Mouse (Mus musculus) kidney, adult 2 months (tissue): Measurements from ENCODE around the gene Kcnb1. TPM values are rescaled to one million over a fixed set of nuclear protein-coding genes. Genes with fewer than 3 reads are reported as not detected.
A peak's percentile ranks its signal among the peaks of the same experiment; 100 is the strongest.

Source experiments
- DNase-seq: peaks from one replicate; pipeline ENCODE4 v3.0.0; 2021
- H3K27ac ChIP-seq: fragments of 200-500 bp; 2 replicates; pipeline ENCODE4 v1.5.1; 2012; ENCODE audit warnings: low read depth, low read length, control low read depth, inconsistent platforms; ENCODE audit not compliant: insufficient read depth
- H3K27me3 ChIP-seq: fragments of 200-500 bp; replicated peaks from 2 replicates; pipeline ENCODE4 v1.6.1; 2012; ENCODE audit warnings: mild to moderate bottlenecking, moderate library complexity, low read length, inconsistent platforms; ENCODE audit not compliant: control insufficient read depth, insufficient read depth
- H3K36me3 ChIP-seq: fragments of 200-500 bp; 2 replicates; pipeline ENCODE4 v1.6.1; 2012; ENCODE audit warnings: mild to moderate bottlenecking, moderate library complexity, low read length, inconsistent platforms; ENCODE audit not compliant: control insufficient read depth, insufficient read depth
- H3K4me1 ChIP-seq: fragments of 200-500 bp; 2 replicates; pipeline ENCODE4 v1.6.1; 2011; ENCODE audit warnings: low read length; ENCODE audit not compliant: control insufficient read depth, insufficient read depth
- H3K4me3 ChIP-seq: fragments of 200-500 bp; 2 replicates; pipeline ENCODE4 v1.5.1; 2011; ENCODE audit warnings: mild to moderate bottlenecking, low read depth, low read length, control low read depth; ENCODE audit not compliant: insufficient read depth
- CTCF ChIP-seq: fragments of 200-500 bp; conservative IDR thresholded peaks from 2 replicates; pipeline ENCODE4 v1.5.1; 2011; ENCODE audit warnings: low read depth, mild to moderate bottlenecking, control low read depth, low read length, moderate library complexity, mixed read lengths; ENCODE audit not compliant: insufficient read depth, insufficient read length
- POLR2A ChIP-seq: fragments of 200-500 bp; IDR thresholded peaks from one replicate; pipeline ENCODE4 v1.6.1; 2011; ENCODE audit warnings: low read depth, low read length, control low read depth
- WGBS: fragments of 180-500 bp; shearing (Covaris S2); methylation state at CpG from one replicate; pipeline ENCODE4 v1.1.7; 2018; 5-methylcytosine and 5-hydroxymethylcytosine counted together
- polyA plus RNA-seq: library from polyadenylated mRNA; depleted of rRNA; stranded (reverse); fragments of >200 nt; gene quantifications from 2 replicates; pipeline ENCODE4 v1.2.3, GENCODE M21; 2012

Kcnb1 gene
- polyA plus RNA-seq, 1 experiment, result 2.9 TPM

- peak; percentile 57 for DNase-seq
- 57% methylated on average over 5 of the region's 5 CpGs for WGBS
- H3K27me3 ChIP-seq, result no peaks in the 10 kb centered on the region
- H3K4me3 ChIP-seq, result no peak overlapping the region
- no peaks in the 10 kb centered on the region for H3K4me1 ChIP-seq
- TF ChIP-seq POLR2A (no peak), CTCF (no peak)
- H3K27ac ChIP-seq, result no peak overlapping the region
- no peaks in the 10 kb centered on the region for H3K36me3 ChIP-seq
Measured at GRCm38 (mm10) chr2:167127404-167127803, 62.6 kb downstream of the Kcnb1 start.

- 80% methylated on average over 4 of the region's 4 CpGs for WGBS
- no peak for DNase-seq
- Histone ChIP-seq H3K27me3 (no peaks in the 10 kb centered on the region), H3K36me3 (no peaks in the 10 kb centered on the region), H3K4me3 (no peak overlapping the region), H3K27ac (no peak overlapping the region), H3K4me1 (peaks cover 3% of the 10 kb centered on the region; the same call in 1 of the 2 replicates)
- TF ChIP-seq POLR2A (no peak), CTCF (no peak)
Measured at GRCm38 (mm10) chr2:167125781-167126180, 64.2 kb downstream of the Kcnb1 start.

- 59% methylated on average over 11 of the region's 11 CpGs for WGBS
- Histone ChIP-seq H3K36me3 (no peaks in the 10 kb centered on the region), H3K4me1 (peaks cover 4% of the 10 kb centered on the region; the same call in 1 of the 2 replicates), H3K4me3 (no peak overlapping the region), H3K27me3 (no peaks in the 10 kb centered on the region), H3K27ac (no peak overlapping the region)
- TF ChIP-seq CTCF (no peak), POLR2A (no peak)
- DNase-seq, result peak; percentile 27
Measured at GRCm38 (mm10) chr2:167123936-167124335, 66.0 kb downstream of the Kcnb1 start.

- H3K36me3 ChIP-seq, result no peaks in the 10 kb centered on the region
- WGBS, result 66% methylated on average over 6 of the region's 6 CpGs
- H3K4me1 ChIP-seq, result peaks cover 4% of the 10 kb centered on the region; the same call in 1 of the 2 replicates
- no peak overlapping the region for H3K27ac ChIP-seq
- no peak overlapping the region for H3K4me3 ChIP-seq
- no peak for DNase-seq
- H3K27me3 ChIP-seq, result no peaks in the 10 kb centered on the region
- TF ChIP-seq CTCF (no peak), POLR2A (no peak)
Measured at GRCm38 (mm10) chr2:167122737-167123136, 67.2 kb downstream of the Kcnb1 start.

- Histone ChIP-seq H3K4me1 (peaks cover 4% of the 10 kb centered on the region; the same call in 1 of the 2 replicates), H3K27me3 (no peaks in the 10 kb centered on the region), H3K4me3 (no peak overlapping the region), H3K27ac (peak overlapping the region; percentile 52), H3K36me3 (no peaks in the 10 kb centered on the region)
- peak; percentile 39 for DNase-seq
- TF ChIP-seq CTCF, result no peak
- no peak for TF ChIP-seq POLR2A
- WGBS, result 55% methylated on average over 7 of the region's 7 CpGs
Measured at GRCm38 (mm10) chr2:167121996-167122395, 68.0 kb downstream of the Kcnb1 start.

GRCm38 (mm10) chr2:167121228-167121627 lies 68.7 kb downstream of the Kcnb1 start:
- Histone ChIP-seq H3K27me3 (no peaks in the 10 kb centered on the region), H3K27ac (peak overlapping the region; percentile 96), H3K4me3 (no peak overlapping the region), H3K4me1 (peaks cover 4% of the 10 kb centered on the region; the same call in 1 of the 2 replicates), H3K36me3 (no peaks in the 10 kb centered on the region)
- DNase-seq, result peak; percentile 92
- TF ChIP-seq POLR2A (peak; percentile 6), CTCF (no peak)
- 77% methylated on average over 6 of the region's 6 CpGs for WGBS

GRCm38 (mm10) chr2:167120186-167120830 lies 69.6 kb downstream of the Kcnb1 start:
- H3K36me3 ChIP-seq, result no peaks in the 10 kb centered on the region
- H3K4me3 ChIP-seq, result no peak overlapping the region
- TF ChIP-seq POLR2A (no peak), CTCF (no peak)
- H3K4me1 ChIP-seq, result peaks cover 4% of the 10 kb centered on the region; the same call in 1 of the 2 replicates
- H3K27me3 ChIP-seq, result no peaks in the 10 kb centered on the region
- DNase-seq, result no peak
- 73% methylated on average over 12 of the region's 12 CpGs for WGBS
- peak overlapping the region; percentile 96 for H3K27ac ChIP-seq
